Comparison of ENCODE assay signal across 7 mouse cellular contexts in genomic region chr14:55560202-55561073, GRCm38 (mm10). TPM values are rescaled to one million over a fixed set of nuclear protein-coding genes. Genes with fewer than 3 reads are reported as not detected.
DNase-seq lines count a peak whose midpoint lies in the region; ATAC-seq lines count a peak whose summit lies in the region.

A730061H03Rik (minus strand) TSS chr14:55560406.

- H3K9me3 ChIP-seq in intestine, embryonic 15.5 days, result no peaks in the 10 kb centered on the region
- no peaks in the 10 kb centered on the region for H3K9me3 ChIP-seq in midbrain, embryonic 10.5 days (replicated peaks)

- ATAC-seq in intestine, embryonic 15.5 days, result peak; percentile 96

- H3K27ac ChIP-seq in intestine, embryonic 15.5 days, result peak within 1 kb of the TSS; percentile 97
- H3K27ac ChIP-seq in midbrain, embryonic 10.5 days (replicated peaks), result peak within 1 kb of the TSS; percentile 94

- peak within 1 kb of the TSS; percentile 68 for H3K4me2 ChIP-seq in intestine, embryonic 15.5 days (replicated peaks)

- WGBS in intestine, embryonic 15.5 days, result under 1% methylated on average over 51 of the region's 51 CpGs
- under 1% methylated on average over 51 of the region's 51 CpGs for WGBS in midbrain, embryonic 10.5 days

- intact Hi-C loops in gastrocnemius, postnatal 36 days (cut with DNase I), result loop anchor here (5.0 kb wide), 1 partner anchor 42 kb away; the partner anchor contains the start of gene Irf9
- intact Hi-C loops in left cerebral cortex, postnatal 25 days (cut with DNase I), result loop anchor here (2.0 kb wide), 1 partner anchor 18 kb away; the partner anchor contains the start of gene Psme1

- H3K36me3 ChIP-seq in intestine, embryonic 15.5 days, result peaks cover 14% of the 10 kb centered on the region
- peaks cover 23% of the 10 kb centered on the region for H3K36me3 ChIP-seq in midbrain, embryonic 10.5 days

- peaks cover 13% of the 10 kb centered on the region for H3K4me1 ChIP-seq in intestine, embryonic 15.5 days (replicated peaks)
- H3K4me1 ChIP-seq in midbrain, embryonic 10.5 days, result peaks cover 20% of the 10 kb centered on the region

- H3K9ac ChIP-seq in intestine, embryonic 15.5 days, result peak within 1 kb of the TSS; percentile 74

- peak; percentile 99 for DNase-seq in adrenal gland, adult 2 months
- DNase-seq in embryo, embryonic 11.5 days (ENCODE audit: low read depth, low spot score), result peak; percentile 97
- DNase-seq in gastrocnemius, postnatal 36 days, result peak; percentile 97 to 98
- peak; percentile 97 to 100 for DNase-seq in left cerebral cortex, postnatal 25 days (ENCODE audit: low spot score in 2 of 2)
- DNase-seq in midbrain, embryonic 10.5 days (ENCODE audit: low spot score), result peak; percentile 98
- DNase-seq in right cerebral cortex, postnatal 4 days, result peak; percentile 96

- H3K27me3 ChIP-seq in intestine, embryonic 15.5 days (replicated peaks), result no peaks in the 10 kb centered on the region
- H3K27me3 ChIP-seq in midbrain, embryonic 10.5 days (ENCODE audit: low read depth, poor library complexity, severe bottlenecking), result no peaks in the 10 kb centered on the region

- peak within 1 kb of the TSS; percentile 61 for H3K4me3 ChIP-seq in intestine, embryonic 15.5 days (replicated peaks)
- H3K4me3 ChIP-seq in midbrain, embryonic 10.5 days, result peak within 1 kb of the TSS; percentile 73

RNA-seq across cellular contexts. Expression of gene A730061H03Rik, which starts in this region (rescaled TPM):
- 1 to 10 TPM in 1 of 2 experiments, not detected in 1; 1.2 TPM for total RNA-seq in adrenal gland, adult 2 months (2021)
- polyA plus RNA-seq in adrenal gland, adult 2 months (2012; rRNA removed), result 3.8 and 4.2 TPM in 2 replicates
- total RNA-seq in gastrocnemius, postnatal 36 days (2021), result not detected
- 2.2 and 2.4 TPM in 2 replicates for polyA plus RNA-seq in intestine, embryonic 15.5 days (2015; fragmentation: Nextera tagmentation; extraction: Ambion mirVana)
- under 1 TPM in 1 of 2 experiments, not detected in 1; 0.89 TPM for total RNA-seq in left cerebral cortex, postnatal 25 days (2021)
- polyA plus RNA-seq in midbrain, embryonic 10.5 days (2016; fragmentation: Nextera tagmentation; extraction: Ambion mirVana), result 0.30 TPM in 1 of 2 replicates, not detected in the other

Comparison
In these comparisons a context has a peak if more than half of its experiments do, and no peak if none do; other contexts are left out.
1. Peak in every context shown above with its lines: DNase-seq, ATAC-seq, H3K4me3 ChIP-seq and H3K27ac ChIP-seq.
2. Peak in DNase-seq in gastrocnemius, postnatal 36 days; RNA of the gene not detected or under 1 TPM.
3. Peak in DNase-seq in left cerebral cortex, postnatal 25 days; RNA of the gene not detected or under 1 TPM.
4. Peak in DNase-seq, H3K4me3 ChIP-seq and H3K27ac ChIP-seq in midbrain, embryonic 10.5 days; RNA of the gene not detected or under 1 TPM.